Mouse (Mus musculus) CH12.LX (cell line): ENCODE data around the gene Ptpn21. TPM values are rescaled to one million over a fixed set of nuclear protein-coding genes. Genes with fewer than 3 reads are reported as not detected.

ENCODE experiments used
- DNase-seq: peaks from one replicate; pipeline ENCODE4 v3.0.0-alpha.2; 2013; ENCODE audit errors: extremely low read depth
- H3K27ac ChIP-seq: 2 replicates; pipeline ENCODE4 v1.5.1; 2012; ENCODE audit warnings: low read depth, mild to moderate bottlenecking, control low read depth, moderate library complexity; ENCODE audit not compliant: insufficient read depth
- H3K27me3 ChIP-seq: replicated peaks from 2 replicates; pipeline ENCODE3; 2012; ENCODE audit warnings: inconsistent platforms
- H3K36me3 ChIP-seq, 2 experiments: replicated peaks in 1 of 2; 2 replicates each; pipeline versions ENCODE3 to v1.6.1; 2012; ENCODE audit warnings: inconsistent platforms in 1 of 2, low read length in 1 of 2, mild to moderate bottlenecking in 1 of 2, mixed read lengths in 1 of 2, moderate library complexity in 1 of 2; ENCODE audit not compliant: control insufficient read depth in 1 of 2, insufficient read depth in 1 of 2
- H3K4me1 ChIP-seq, 2 experiments: 2 replicates each; pipeline ENCODE4 v1.6.1; 2012; ENCODE audit warnings: inconsistent platforms in 1 of 2, moderate library complexity in 1 of 2; ENCODE audit not compliant: insufficient read depth in 2 of 2, control insufficient read depth in 1 of 2
- H3K4me2 ChIP-seq: 2 replicates; pipeline ENCODE4 v1.6.1; 2012; ENCODE audit warnings: low read depth, mild to moderate bottlenecking, control low read depth; ENCODE audit not compliant: poor library complexity, insufficient read depth, severe bottlenecking
- H3K4me3 ChIP-seq, 3 experiments: fragments of 150-350 bp in 1 of 3; sonication (generic) in 1 of 3; replicated peaks in 1 of 3; 2 replicates each; pipeline versions ENCODE3 to v1.5.1; 2011 to 2012; ENCODE audit warnings: low read depth in 2 of 3, low read length in 2 of 3, mild to moderate bottlenecking in 2 of 3, moderate library complexity in 2 of 3, control low read depth in 1 of 3, improper control_type of control experiment in 1 of 3, inconsistent platforms in 1 of 3, mixed read lengths in 1 of 3; ENCODE audit not compliant: poor library complexity in 1 of 3
- H3K79me2 ChIP-seq: replicated peaks from 2 replicates; pipeline ENCODE4 v1.6.1; 2012; ENCODE audit warnings: mild to moderate bottlenecking, moderate library complexity; ENCODE audit not compliant: control insufficient read depth, poor library complexity, insufficient read depth, severe bottlenecking; ENCODE audit errors: extremely low read depth
- H3K9ac ChIP-seq: 2 replicates; pipeline ENCODE4 v1.6.1; 2012; ENCODE audit warnings: low read depth, mild to moderate bottlenecking, control low read depth, moderate library complexity; ENCODE audit not compliant: insufficient read depth
- H3K9me3 ChIP-seq: replicated peaks from 2 replicates; pipeline ENCODE3; 2012; ENCODE audit warnings: low read length, inconsistent platforms, mixed read lengths
- BHLHE40 ChIP-seq: IDR thresholded peaks from 2 replicates; pipeline ENCODE4 v1.6.1; 2011; ENCODE audit warnings: mild to moderate bottlenecking, low read depth, low read length, improper control_type of control experiment
- CHD2 ChIP-seq: IDR thresholded peaks from 2 replicates; pipeline ENCODE4 v1.6.1; 2011; ENCODE audit warnings: low read length, improper control_type of control experiment
- E2F4 ChIP-seq: IDR thresholded peaks from 2 replicates; pipeline ENCODE4 v1.6.1; 2011; ENCODE audit warnings: low read depth, low read length, improper control_type of control experiment; ENCODE audit not compliant: insufficient replicate concordance
- ELF1 ChIP-seq: IDR thresholded peaks from 2 replicates; pipeline ENCODE4 v1.6.1; 2014; ENCODE audit warnings: low read depth, mild to moderate bottlenecking, inconsistent platforms, low read length, improper control_type of control experiment
- EP300 ChIP-seq: IDR thresholded peaks from 2 replicates; pipeline ENCODE4 v1.6.1; 2011; ENCODE audit warnings: low read length, improper control_type of control experiment
- ETS1 ChIP-seq: conservative IDR thresholded peaks from 2 replicates; pipeline ENCODE4 v1.6.1; 2012; ENCODE audit warnings: low read depth, mild to moderate bottlenecking, inconsistent platforms, low read length, improper control_type of control experiment, moderate library complexity
- JUN ChIP-seq: IDR thresholded peaks from 2 replicates; pipeline ENCODE4 v1.6.1; 2011; ENCODE audit warnings: low read depth, mild to moderate bottlenecking, low read length, improper control_type of control experiment, moderate library complexity; ENCODE audit not compliant: insufficient read depth
- JUND ChIP-seq: conservative IDR thresholded peaks from 2 replicates; pipeline ENCODE4 v1.6.1; 2011; ENCODE audit warnings: low read depth, low read length, improper control_type of control experiment
- KAT2A ChIP-seq: IDR thresholded peaks from 2 replicates; pipeline ENCODE4 v1.6.1; 2012; ENCODE audit warnings: low read length, improper control_type of control experiment, inconsistent platforms; ENCODE audit not compliant: insufficient replicate concordance
- MXI1 ChIP-seq: IDR thresholded peaks from 2 replicates; pipeline ENCODE4 v1.6.1; 2011; ENCODE audit warnings: mild to moderate bottlenecking, low read depth, low read length, improper control_type of control experiment
- MYC ChIP-seq: IDR thresholded peaks from 2 replicates; pipeline ENCODE4 v1.6.1; 2011; ENCODE audit warnings: low read depth, mild to moderate bottlenecking, improper control_type of control experiment, low read length
- NELFE ChIP-seq: IDR thresholded peaks from 2 replicates; pipeline ENCODE4 v1.6.1; 2011; ENCODE audit warnings: low read depth, low read length, improper control_type of control experiment
- NRF1 ChIP-seq: IDR thresholded peaks from 2 replicates; pipeline ENCODE4 v1.6.1; 2014; ENCODE audit warnings: low read depth, mild to moderate bottlenecking, inconsistent platforms, low read length, improper control_type of control experiment, moderate library complexity
- POLR2A ChIP-seq: IDR thresholded peaks from 2 replicates; pipeline ENCODE4 v1.6.1; 2011; ENCODE audit warnings: low read depth, mild to moderate bottlenecking, improper control_type of control experiment, low read length
- POLR2AphosphoS2 ChIP-seq: IDR thresholded peaks from 2 replicates; pipeline ENCODE4 v1.6.1; 2011; ENCODE audit warnings: low read depth, low read length, improper control_type of control experiment
- RCOR1 ChIP-seq: conservative IDR thresholded peaks from 2 replicates; pipeline ENCODE4 v1.6.1; 2012; ENCODE audit warnings: low read depth, mild to moderate bottlenecking, inconsistent platforms, low read length, improper control_type of control experiment
- SMC3 ChIP-seq: IDR thresholded peaks from 2 replicates; pipeline ENCODE4 v1.6.1; 2011; ENCODE audit warnings: low read depth, low read length, improper control_type of control experiment
- TBP ChIP-seq: conservative IDR thresholded peaks from 2 replicates; pipeline ENCODE4 v1.6.1; 2011; ENCODE audit warnings: low read depth, low read length, improper control_type of control experiment
- TCF12 ChIP-seq: IDR thresholded peaks from 2 replicates; pipeline ENCODE4 v1.6.1; 2014; ENCODE audit warnings: low read depth, mild to moderate bottlenecking, inconsistent platforms, low read length, improper control_type of control experiment
- UBTF ChIP-seq: IDR thresholded peaks from 2 replicates; pipeline ENCODE4 v1.6.1; 2012; ENCODE audit warnings: low read depth, mild to moderate bottlenecking, inconsistent platforms, low read length, improper control_type of control experiment, moderate library complexity
- USF1 ChIP-seq: IDR thresholded peaks from 2 replicates; pipeline ENCODE4 v1.6.1; 2014; ENCODE audit warnings: low read depth, mild to moderate bottlenecking, inconsistent platforms, low read length, improper control_type of control experiment
- ZC3H11A ChIP-seq: IDR thresholded peaks from 2 replicates; pipeline ENCODE4 v1.6.1; 2012; ENCODE audit warnings: low read depth, mild to moderate bottlenecking, inconsistent platforms, low read length, improper control_type of control experiment
- ZKSCAN1 ChIP-seq: IDR thresholded peaks from 2 replicates; pipeline ENCODE4 v1.6.1; 2012; ENCODE audit warnings: low read depth, inconsistent platforms, low read length, improper control_type of control experiment, borderline replicate concordance
- ZNF384 ChIP-seq: IDR thresholded peaks from 2 replicates; pipeline ENCODE4 v1.6.1; 2012; ENCODE audit warnings: low read depth, low read length, improper control_type of control experiment, inconsistent platforms
- dilution Hi-C: fragments of 300-500 bp; cut with MboI; formaldehyde crosslinking; loops from 2 replicates; pipeline ENCODE4 v1.14.3; 2020; ENCODE audit warnings: low sequenced_read_pairs; ENCODE audit not compliant: extremely low pct_unique_long_range_greater_than_20kb, extremely low pct_ligation_motif_present
- in situ Hi-C: fragments of 300-500 bp; cut with MboI; formaldehyde crosslinking; loops from 3 replicates; pipeline ENCODE4 v1.14.3; 2019; ENCODE audit warnings: low sequenced_read_pairs, low pct_ligation_motif_present, low pct_unique_long_range_greater_than_20kb, mixed read lengths
- polyA plus RNA-seq: library from polyadenylated mRNA; unstranded; fragments of >175 nt; gene quantifications from 2 replicates; pipeline ENCODE4 v1.2.1, GENCODE M21; 2012; ENCODE audit warnings: low read depth; ENCODE audit not compliant: insufficient read length
- total RNA-seq, 2 experiments: library from RNA; depleted of rRNA; stranded (reverse); fragments of 300-350 nt in 1 of 2; fragments of >200 nt in 1 of 2; gene quantifications; 2 replicates each; pipeline ENCODE4 v1.2.3; 2012 to 2014

Gene Ptpn21
- total and polyA plus RNA-seq, 3 experiments, result 2.2 to 5.8 (median 3.5) TPM

DNA sequence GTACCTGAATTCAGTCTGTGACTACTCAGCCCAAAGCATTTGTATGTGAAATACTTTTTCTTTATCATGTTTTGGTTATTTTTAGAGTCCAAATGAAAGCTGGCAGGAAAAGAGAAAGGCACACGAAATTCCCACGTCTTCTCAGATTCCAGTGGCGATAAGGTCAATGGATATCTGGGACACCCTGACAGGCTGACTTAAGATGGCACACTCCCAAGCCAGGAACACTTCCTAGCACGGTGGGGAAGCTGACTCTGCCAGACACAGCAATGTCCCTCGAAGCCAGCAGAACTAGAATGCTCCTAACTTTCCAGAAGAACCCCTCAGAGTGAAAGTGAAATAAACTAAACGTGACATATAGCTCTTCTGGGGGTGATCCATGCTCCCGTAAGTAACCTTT, 10.0 kb downstream of the Ptpn21 start:
- H3K9me3 ChIP-seq, result no peaks in the 10 kb centered on the region
- peaks cover 3 to 14% of the 10 kb centered on the region in 2 experiments for H3K36me3 ChIP-seq
- in situ Hi-C loops (no loop called here), dilution Hi-C loops (no loop called here)
- no peak overlapping the region for H3K9ac ChIP-seq
- TF ChIP-seq NRF1 (no peak), KAT2A (no peak), USF1 (no peak), SMC3 (no peak)
- no peak overlapping the region for H3K4me2 ChIP-seq
- H3K27ac ChIP-seq, result no peak overlapping the region
- H3K27me3 ChIP-seq, result no peaks in the 10 kb centered on the region
- H3K4me1 ChIP-seq, result peaks cover 12 to 40% of the 10 kb centered on the region in 2 experiments
- H3K4me3 ChIP-seq, result no peak overlapping the region
- H3K79me2 ChIP-seq, result peaks cover 7% of the 10 kb centered on the region; the same call in 1 of the 2 replicates
- no peak for DNase-seq

DNA sequence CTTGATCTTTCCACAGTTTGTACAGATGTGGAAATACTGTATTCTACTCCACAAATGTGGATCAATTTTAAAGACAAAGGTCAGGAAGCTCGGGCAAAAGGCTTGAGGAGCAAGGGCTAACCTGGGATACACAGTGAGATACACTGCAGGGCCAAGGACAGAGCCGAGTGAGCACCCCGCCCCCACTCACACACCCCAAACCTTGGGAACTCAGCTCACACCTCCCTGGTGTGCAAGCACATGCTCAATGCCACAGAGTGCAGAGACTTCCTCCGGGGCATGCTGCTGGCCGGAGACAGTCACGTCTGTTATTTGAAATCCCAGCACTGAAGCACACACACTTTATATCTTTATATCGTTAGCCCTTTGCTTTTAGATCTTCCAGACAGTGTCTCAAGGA, 11.1 kb downstream of the Ptpn21 start:
- H3K9ac ChIP-seq, result no peak overlapping the region
- no peak overlapping the region for H3K4me2 ChIP-seq
- dilution Hi-C loops (no loop called here), in situ Hi-C loops (no loop called here)
- no peaks in the 10 kb centered on the region for H3K27me3 ChIP-seq
- peaks cover 7% of the 10 kb centered on the region; the same call in 1 of the 2 replicates for H3K79me2 ChIP-seq
- DNase-seq, result no peak
- no peaks in the 10 kb centered on the region for H3K9me3 ChIP-seq
- no peak overlapping the region for H3K27ac ChIP-seq
- peaks cover 3 to 14% of the 10 kb centered on the region in 2 experiments for H3K36me3 ChIP-seq
- no peak overlapping the region for H3K4me3 ChIP-seq
- peaks cover 12 to 29% of the 10 kb centered on the region in 2 experiments for H3K4me1 ChIP-seq
- no peak for TF ChIP-seq E2F4
- TF ChIP-seq ZKSCAN1, result no peak
- TF ChIP-seq ZNF384, result no peak
- TF ChIP-seq JUN, result no peak
- TF ChIP-seq POLR2AphosphoS2, result no peak
- TF ChIP-seq, all 38 proteins: peak for 0

DNA sequence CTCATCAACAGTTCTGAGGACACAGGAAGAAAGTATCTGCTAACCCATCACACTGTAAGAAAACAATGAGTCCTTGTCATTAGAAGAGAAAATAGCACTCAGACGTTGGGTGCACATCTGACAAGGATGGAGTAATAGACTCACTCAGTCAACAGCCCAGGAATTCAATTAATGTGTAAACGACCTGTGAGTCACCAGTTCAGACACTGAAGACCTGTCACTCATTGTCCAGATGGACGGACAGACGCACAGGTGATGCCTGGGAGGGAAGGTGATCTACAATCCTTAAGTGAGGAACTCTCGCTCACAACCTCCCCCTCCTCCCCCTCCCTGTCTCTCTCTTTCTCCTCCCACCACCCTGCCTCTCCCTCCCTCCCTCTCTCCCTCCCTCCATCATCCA, 12.2 kb downstream of the Ptpn21 start:
- dilution Hi-C loops, result no loop called here

More for the DNA sequence above, 12.2 kb downstream of the Ptpn21 start:
- Histone ChIP-seq H3K4me1 (peaks cover 10 to 21% of the 10 kb centered on the region in 2 experiments), H3K27ac (no peak overlapping the region), H3K4me2 (no peak overlapping the region), H3K27me3 (no peaks in the 10 kb centered on the region), H3K4me3 (no peak overlapping the region), H3K79me2 (peaks cover 7% of the 10 kb centered on the region; the same call in 1 of the 2 replicates), H3K9ac (no peak overlapping the region), H3K9me3 (no peaks in the 10 kb centered on the region), H3K36me3 (peaks cover 3 to 14% of the 10 kb centered on the region in 2 experiments)
- no peak for TF ChIP-seq BHLHE40
- no peak for TF ChIP-seq POLR2A
- no peak for TF ChIP-seq MYC
- TF ChIP-seq ZC3H11A, result no peak
- TF ChIP-seq CHD2, result no peak
- TF ChIP-seq NELFE, result no peak
- no peak for TF ChIP-seq ELF1
- no peak for TF ChIP-seq ETS1
- TF ChIP-seq TCF12, result no peak
- no peak for TF ChIP-seq MXI1
- no peak for TF ChIP-seq POLR2AphosphoS2
- TF ChIP-seq ZNF384, result no peak
- TF ChIP-seq TBP, result no peak
- no peak for TF ChIP-seq UBTF
- TF ChIP-seq JUND, result no peak
- TF ChIP-seq RCOR1, result no peak
- TF ChIP-seq SMC3, result no peak
- TF ChIP-seq EP300, result no peak
- in situ Hi-C loops, result no loop called here
- DNase-seq, result no peak
